Mouse (Mus musculus) lung, postnatal 0 days (tissue): ENCODE results near the gene Fry. TPM values are rescaled to one million over a fixed set of nuclear protein-coding genes. Genes with fewer than 3 reads are reported as not detected.
A peak's percentile ranks its signal among the peaks of the same experiment; 100 is the strongest.

Experiments
- ATAC-seq: fragments of 200-750 bp; cut with Nextera tagmentation; 2 replicates; pipeline ENCODE4 v1.8.0; 2017; ENCODE audit warnings: moderate library complexity
- DNase-seq: peaks from one replicate; pipeline ENCODE4 v3.0.0-alpha.2; 2016; ENCODE audit warnings: low spot score
- H3K27ac ChIP-seq: fragments of 300-500 bp; sonication (generic); 2 replicates; pipeline ENCODE4 v1.5.1; 2014; ENCODE audit warnings: antibody characterized with exemption, mild to moderate bottlenecking, low read length, mixed read lengths
- H3K27me3 ChIP-seq: fragments of 300-500 bp; sonication (generic); replicated peaks from 2 replicates; pipeline ENCODE4 v1.6.1; 2014; ENCODE audit warnings: low read length, mixed read lengths; ENCODE audit not compliant: insufficient read depth
- H3K36me3 ChIP-seq: fragments of 300-500 bp; sonication (generic); 2 replicates; pipeline ENCODE4 v1.6.1; 2014; ENCODE audit warnings: low read length, mixed read lengths; ENCODE audit not compliant: insufficient read depth
- H3K4me1 ChIP-seq: fragments of 300-500 bp; sonication (generic); 2 replicates; pipeline ENCODE4 v1.6.1; 2014; ENCODE audit warnings: antibody characterized with exemption, low read depth, low read length, mixed read lengths; ENCODE audit not compliant: insufficient read depth
- H3K4me2 ChIP-seq: fragments of 300-500 bp; sonication (generic); replicated peaks from 2 replicates; pipeline ENCODE4 v1.6.1; 2014; ENCODE audit warnings: low read depth, mild to moderate bottlenecking, low read length, moderate library complexity, mixed read lengths
- H3K4me3 ChIP-seq: fragments of 300-500 bp; sonication (generic); 2 replicates; pipeline ENCODE4 v1.5.1; 2014; ENCODE audit warnings: low read depth, low read length
- H3K9ac ChIP-seq: fragments of 300-500 bp; sonication (generic); replicated peaks from 2 replicates; pipeline ENCODE4 v1.6.1; 2014; ENCODE audit warnings: low read depth, mild to moderate bottlenecking
- H3K9me3 ChIP-seq: fragments of 300-500 bp; sonication (generic); 2 replicates; pipeline ENCODE4 v1.6.1; 2016; ENCODE audit warnings: low read length, mixed read lengths
- CTCF ChIP-seq: IDR thresholded peaks from 2 replicates; pipeline ENCODE4 v1.5.1; 2016; ENCODE audit warnings: antibody characterized with exemption, mild to moderate bottlenecking
- EP300 ChIP-seq: IDR thresholded peaks from 2 replicates; pipeline ENCODE4 v1.6.1; 2016; ENCODE audit warnings: antibody characterized with exemption, mild to moderate bottlenecking, control low read depth
- WGBS: fragments of 180-500 bp; shearing (Covaris S2); extraction: QIAGEN DNeasy Blood & Tissue Kit; methylation state at CpG from one replicate; pipeline ENCODE4 v1.1.7; 2014; 5-methylcytosine and 5-hydroxymethylcytosine counted together
- polyA plus RNA-seq: library from polyadenylated mRNA; unstranded; fragments of >200 nt; fragmentation: Nextera tagmentation; extraction: Ambion mirVana; gene quantifications from 2 replicates; pipeline ENCODE4 v1.2.1, GENCODE M21; 2015

The Fry gene
- polyA plus RNA-seq, 1 experiment from 2014 or later: 20.8 TPM

DNA sequence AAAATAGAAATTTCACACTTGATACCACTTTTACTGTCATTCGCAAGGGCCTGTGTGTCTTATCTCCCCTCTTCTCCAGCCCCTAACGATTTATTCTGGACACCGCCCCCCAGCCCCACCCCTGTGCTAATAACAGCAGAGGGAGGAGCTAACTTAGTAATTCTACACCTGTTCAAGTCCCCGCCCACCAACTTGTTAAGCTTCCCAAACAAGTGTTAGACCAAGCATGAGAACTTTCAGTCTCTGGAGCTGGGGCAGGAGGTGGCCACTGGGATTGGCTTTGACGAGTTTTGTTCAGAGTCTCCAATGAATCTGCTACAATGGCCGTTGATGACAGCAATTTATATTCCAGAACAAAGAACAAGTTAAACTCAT lies 77.8 kb downstream of the Fry start:
- TF ChIP-seq CTCF (no peak), EP300 (no peak)
- Histone ChIP-seq H3K9me3 (no peaks in the 10 kb centered on the region), H3K36me3 (no peaks in the 10 kb centered on the region), H3K4me1 (no peaks in the 10 kb centered on the region), H3K27me3 (no peaks in the 10 kb centered on the region), H3K9ac (peak overlapping the region; percentile 17; the same call in 1 of the 2 replicates), H3K4me2 (peak overlapping the region; percentile 59), H3K4me3 (peak overlapping the region; percentile 43), H3K27ac (no peak overlapping the region)
- under 1% methylated on average over 5 of the region's 6 CpGs for WGBS
- DNase-seq: peak; percentile 86
- ATAC-seq: peak; percentile 83

DNA sequence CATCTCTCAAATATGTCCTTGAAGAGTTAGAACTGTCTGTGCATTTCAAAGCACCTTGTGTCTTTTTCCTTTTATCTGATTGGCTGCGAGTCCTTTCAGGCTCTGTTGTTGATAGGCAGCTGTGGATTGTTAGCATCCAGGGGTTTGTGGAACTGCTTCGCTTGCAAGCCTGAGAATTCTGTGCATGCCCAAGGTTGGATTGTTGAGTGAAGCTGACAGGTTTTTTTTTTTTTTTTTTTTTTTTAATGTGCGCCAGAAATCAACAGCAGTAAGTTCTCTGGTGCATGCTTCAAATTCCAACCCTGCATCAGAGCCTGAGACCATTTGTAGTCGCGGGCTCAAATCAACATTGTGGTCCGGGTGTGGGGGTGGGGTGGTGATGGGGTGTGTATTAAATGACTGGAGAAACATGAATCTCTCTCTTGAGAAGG lies 78.5 kb downstream of the Fry start:
- H3K4me3 ChIP-seq: peak overlapping the region; percentile 43; the same call in 1 of the 2 replicates
- H3K9ac ChIP-seq: no peak overlapping the region

DNA sequence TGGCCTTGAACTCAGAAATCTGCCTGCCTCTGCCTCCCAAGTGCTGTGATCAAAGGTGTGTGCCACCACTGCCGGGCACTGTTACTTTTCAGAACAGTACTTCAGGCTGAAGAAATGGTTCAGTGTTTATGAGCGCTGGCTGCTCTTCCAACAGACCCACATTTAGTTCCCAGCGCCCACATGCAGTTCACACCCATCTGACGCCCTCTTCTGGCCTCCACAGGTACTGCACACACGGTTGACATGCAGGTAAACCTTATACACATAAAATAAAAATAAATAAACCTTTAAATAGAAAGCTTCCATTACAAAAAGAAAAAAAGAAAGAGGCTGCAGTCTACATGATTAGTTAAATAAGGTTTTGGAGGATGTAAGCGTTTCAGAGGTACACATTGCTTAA lies 88.3 kb downstream of the Fry start:
- ATAC-seq: no peak
- WGBS: 87% methylated on average over 6 of the region's 6 CpGs

More for the DNA sequence above, 78.5 kb downstream of the Fry start:
- no peaks in the 10 kb centered on the region for H3K27me3 ChIP-seq
- peak overlapping the region; percentile 59 for H3K4me2 ChIP-seq
- no peak overlapping the region for H3K27ac ChIP-seq
- 13% methylated on average over 6 of the region's 6 CpGs for WGBS
- no peaks in the 10 kb centered on the region for H3K9me3 ChIP-seq
- H3K36me3 ChIP-seq: no peaks in the 10 kb centered on the region
- no peaks in the 10 kb centered on the region for H3K4me1 ChIP-seq
- DNase-seq: peak; percentile 11
- peak; percentile 20; the same call in 1 of the 2 replicates for ATAC-seq
- TF ChIP-seq CTCF (no peak), EP300 (no peak)

DNA sequence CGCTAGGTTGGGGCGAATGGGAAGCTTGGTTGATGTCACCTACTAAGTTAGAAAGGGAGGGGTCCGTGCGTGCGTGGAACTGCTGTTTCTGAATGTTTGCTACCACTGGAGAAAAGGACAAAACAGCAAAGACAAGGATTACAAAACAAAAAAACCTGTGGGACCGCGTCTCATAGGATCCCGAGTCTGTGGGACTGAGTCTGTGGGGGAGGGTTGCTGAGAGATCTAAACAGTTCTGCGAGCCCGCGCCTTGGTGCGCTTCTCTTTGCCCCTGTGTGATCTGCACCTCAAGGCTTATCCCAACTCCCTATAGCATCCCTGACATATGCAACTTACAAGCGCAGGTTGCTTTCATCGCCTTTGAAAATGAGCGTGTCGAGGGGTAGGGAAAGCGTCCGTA lies 89.2 kb downstream of the Fry start:
- no peaks in the 10 kb centered on the region for H3K27me3 ChIP-seq
- 24% methylated on average over 18 of the region's 18 CpGs for WGBS
- H3K9ac ChIP-seq: no peak overlapping the region
- H3K4me3 ChIP-seq: no peak overlapping the region
- H3K9me3 ChIP-seq: no peaks in the 10 kb centered on the region
- TF ChIP-seq CTCF (no peak), EP300 (no peak)
- no peaks in the 10 kb centered on the region for H3K4me1 ChIP-seq
- H3K4me2 ChIP-seq: no peak overlapping the region
- no peaks in the 10 kb centered on the region for H3K36me3 ChIP-seq
- ATAC-seq (no peak), DNase-seq (no peak)
- no peak overlapping the region for H3K27ac ChIP-seq

More for the DNA sequence above, 88.3 kb downstream of the Fry start:
- Histone ChIP-seq H3K36me3 (no peaks in the 10 kb centered on the region), H3K27ac (no peak overlapping the region), H3K9me3 (no peaks in the 10 kb centered on the region), H3K4me1 (no peaks in the 10 kb centered on the region), H3K9ac (no peak overlapping the region), H3K4me3 (no peak overlapping the region), H3K4me2 (no peak overlapping the region), H3K27me3 (no peaks in the 10 kb centered on the region)
- TF ChIP-seq EP300: no peak
- no peak for TF ChIP-seq CTCF
- no peak for DNase-seq

DNA sequence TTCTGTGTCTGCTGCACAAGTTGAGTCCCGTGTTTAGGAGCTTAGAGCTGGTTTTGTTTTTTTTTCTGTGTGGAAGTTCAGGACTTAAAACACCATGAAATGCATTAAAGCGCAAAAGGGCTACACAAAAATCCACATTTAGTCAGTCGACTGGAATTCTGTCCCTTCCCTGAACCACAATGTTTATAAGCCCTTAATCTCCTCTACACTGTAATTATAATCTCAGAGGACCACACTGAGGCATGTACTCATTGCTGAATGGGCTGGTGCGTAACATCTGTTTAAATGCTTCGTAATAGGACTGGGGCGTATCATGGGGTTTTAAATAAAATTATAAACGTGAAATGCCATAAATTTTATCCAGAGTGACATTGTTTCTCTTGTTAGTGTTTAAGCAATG lies 89.6 kb downstream of the Fry start:
- WGBS: 52% methylated on average over 7 of the region's 7 CpGs
- Histone ChIP-seq H3K4me2 (no peak overlapping the region), H3K27me3 (no peaks in the 10 kb centered on the region), H3K4me3 (no peak overlapping the region), H3K27ac (no peak overlapping the region), H3K4me1 (no peaks in the 10 kb centered on the region), H3K9ac (no peak overlapping the region), H3K36me3 (no peaks in the 10 kb centered on the region), H3K9me3 (no peaks in the 10 kb centered on the region)
- no peak for DNase-seq
- no peak for ATAC-seq
- no peak for TF ChIP-seq CTCF
- no peak for TF ChIP-seq EP300

DNA sequence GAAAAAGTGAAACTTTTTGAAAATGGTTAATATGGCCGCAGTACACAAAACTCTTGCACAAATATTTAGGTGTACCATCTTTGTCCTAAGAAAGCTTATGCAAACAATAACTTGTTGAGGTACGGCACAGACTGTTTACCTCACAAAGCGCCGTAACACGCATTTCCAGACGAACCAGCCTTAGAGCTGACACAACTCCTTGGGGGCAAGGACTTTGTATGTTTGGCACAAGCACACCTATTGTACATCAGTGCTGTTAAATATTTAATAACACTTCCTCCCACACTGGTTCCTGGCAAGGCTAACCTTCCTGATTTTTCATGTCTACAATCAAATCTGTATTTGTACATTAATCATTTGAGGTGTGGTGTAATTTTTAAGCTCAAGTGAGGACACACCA lies 95.6 kb downstream of the Fry start:
- DNase-seq (peak; percentile 25), ATAC-seq (peak; percentile 58)
- TF ChIP-seq EP300 (no peak), CTCF (no peak)
- H3K4me1 ChIP-seq: no peaks in the 10 kb centered on the region
- no peaks in the 10 kb centered on the region for H3K36me3 ChIP-seq
- H3K4me3 ChIP-seq: no peak overlapping the region
- no peaks in the 10 kb centered on the region for H3K27me3 ChIP-seq
- no peak overlapping the region for H3K27ac ChIP-seq
- no peak overlapping the region for H3K9ac ChIP-seq
- 40% methylated on average over 6 of the region's 6 CpGs for WGBS
- H3K9me3 ChIP-seq: no peaks in the 10 kb centered on the region
- no peak overlapping the region for H3K4me2 ChIP-seq

DNA sequence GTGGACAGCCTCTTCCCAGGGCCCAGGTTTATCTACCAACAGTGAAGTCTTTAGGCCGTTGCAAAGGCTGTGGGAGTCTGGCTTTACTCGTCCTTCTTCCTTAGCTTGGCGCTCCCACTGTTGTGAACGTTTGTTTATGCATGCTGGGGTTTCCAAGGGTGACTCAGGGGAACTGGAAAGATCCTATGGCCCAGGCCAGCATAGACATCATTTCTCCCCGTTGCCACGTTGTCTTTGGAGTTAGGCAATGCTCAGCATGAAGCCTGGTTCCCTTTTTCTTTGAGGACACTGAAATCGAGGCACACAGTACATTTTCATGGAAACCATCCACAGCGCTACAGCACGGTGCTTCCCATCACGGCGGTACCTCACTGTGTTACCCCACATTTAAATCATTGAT lies 97.6 kb downstream of the Fry start:
- WGBS: 58% methylated on average over 11 of the region's 11 CpGs

More for the DNA sequence above, 97.6 kb downstream of the Fry start:
- Histone ChIP-seq H3K9me3 (no peaks in the 10 kb centered on the region), H3K27me3 (no peaks in the 10 kb centered on the region), H3K4me1 (no peaks in the 10 kb centered on the region), H3K9ac (no peak overlapping the region), H3K36me3 (no peaks in the 10 kb centered on the region), H3K4me2 (no peak overlapping the region), H3K4me3 (no peak overlapping the region), H3K27ac (no peak overlapping the region)
- TF ChIP-seq CTCF (no peak), EP300 (no peak)
- DNase-seq (peak; percentile 48), ATAC-seq (no peak)
